Mouse (Mus musculus): ENCODE data around the gene Pla2g4a. TPM values are rescaled to one million over a fixed set of nuclear protein-coding genes. Genes with fewer than 3 reads are reported as not detected.

The Pla2g4a gene
- polyA plus RNA-seq, 1 experiment = 1.0 TPM

GRCm38 (mm10) chr1:149854867-149855266 lies 106.2 kb downstream of the Pla2g4a start:
- Histone ChIP-seq H3K27ac (ENCODE audit: control insufficient read depth, insufficient read depth, low read depth, low read length) (no peak overlapping the region), H3K27me3 (ENCODE audit: control insufficient read depth, insufficient read depth, low read length) (no peaks in the 10 kb centered on the region), H3K36me3 (ENCODE audit: control insufficient read depth, insufficient read depth, low read length) (no peaks in the 10 kb centered on the region), H3K4me3 (ENCODE audit: control insufficient read depth, low read depth, low read length) (no peak overlapping the region), H3K4me1 (ENCODE audit: control insufficient read depth, insufficient read depth, low read length) (no peaks in the 10 kb centered on the region)
- no peak for TF ChIP-seq CTCF (IDR thresholded peaks at IDR 0.05; ENCODE audit: control insufficient read depth, insufficient read depth, insufficient replicate concordance, low read depth, low read length)
- no peak for TF ChIP-seq POLR2A (IDR thresholded peaks at IDR 0.05; ENCODE audit: control insufficient read depth, low read depth, low read length)

GRCm38 (mm10) chr1:149846655-149847054 lies 114.4 kb downstream of the Pla2g4a start:
- Histone ChIP-seq H3K27ac (ENCODE audit: control insufficient read depth, insufficient read depth, low read depth, low read length) (no peak overlapping the region), H3K4me1 (ENCODE audit: control insufficient read depth, insufficient read depth, low read length) (no peaks in the 10 kb centered on the region), H3K36me3 (ENCODE audit: control insufficient read depth, insufficient read depth, low read length) (no peaks in the 10 kb centered on the region), H3K4me3 (ENCODE audit: control insufficient read depth, low read depth, low read length) (no peak overlapping the region), H3K27me3 (ENCODE audit: control insufficient read depth, insufficient read depth, low read length) (no peaks in the 10 kb centered on the region)
- TF ChIP-seq POLR2A (IDR thresholded peaks at IDR 0.05; ENCODE audit: control insufficient read depth, low read depth, low read length) = no peak
- TF ChIP-seq CTCF (IDR thresholded peaks at IDR 0.05; ENCODE audit: control insufficient read depth, insufficient read depth, insufficient replicate concordance, low read depth, low read length) = no peak

GRCm38 (mm10) chr1:149841845-149842244 lies 119.2 kb downstream of the Pla2g4a start:
- H3K27ac ChIP-seq (ENCODE audit: control insufficient read depth, insufficient read depth, low read depth, low read length) = no peak overlapping the region
- no peaks in the 10 kb centered on the region for H3K4me1 ChIP-seq (ENCODE audit: control insufficient read depth, insufficient read depth, low read length)
- TF ChIP-seq POLR2A (IDR thresholded peaks at IDR 0.05; ENCODE audit: control insufficient read depth, low read depth, low read length) (no peak), CTCF (IDR thresholded peaks at IDR 0.05; ENCODE audit: control insufficient read depth, insufficient read depth, insufficient replicate concordance, low read depth, low read length) (no peak)

GRCm38 (mm10) chr1:149840961-149841416 lies 120.1 kb downstream of the Pla2g4a start:
- TF ChIP-seq CTCF (IDR thresholded peaks at IDR 0.05; ENCODE audit: control insufficient read depth, insufficient read depth, insufficient replicate concordance, low read depth, low read length) = no peak
- no peak for TF ChIP-seq POLR2A (IDR thresholded peaks at IDR 0.05; ENCODE audit: control insufficient read depth, low read depth, low read length)
- no peaks in the 10 kb centered on the region for H3K27me3 ChIP-seq (ENCODE audit: control insufficient read depth, insufficient read depth, low read length)
- no peak overlapping the region for H3K4me3 ChIP-seq (ENCODE audit: control insufficient read depth, low read depth, low read length)
- H3K27ac ChIP-seq (ENCODE audit: control insufficient read depth, insufficient read depth, low read depth, low read length) = no peak overlapping the region
- no peaks in the 10 kb centered on the region for H3K4me1 ChIP-seq (ENCODE audit: control insufficient read depth, insufficient read depth, low read length)
- no peaks in the 10 kb centered on the region for H3K36me3 ChIP-seq (ENCODE audit: control insufficient read depth, insufficient read depth, low read length)

More at GRCm38 (mm10) chr1:149841845-149842244, 119.2 kb downstream of the Pla2g4a start:
- Histone ChIP-seq H3K27me3 (ENCODE audit: control insufficient read depth, insufficient read depth, low read length) (no peaks in the 10 kb centered on the region), H3K4me3 (ENCODE audit: control insufficient read depth, low read depth, low read length) (no peak overlapping the region), H3K36me3 (ENCODE audit: control insufficient read depth, insufficient read depth, low read length) (no peaks in the 10 kb centered on the region)

- no peaks in the 10 kb centered on the region for H3K36me3 ChIP-seq (ENCODE audit: control insufficient read depth, insufficient read depth, low read length)
- no peaks in the 10 kb centered on the region for H3K4me1 ChIP-seq (ENCODE audit: control insufficient read depth, insufficient read depth, low read length)
- TF ChIP-seq POLR2A (IDR thresholded peaks at IDR 0.05; ENCODE audit: control insufficient read depth, low read depth, low read length) (no peak), CTCF (IDR thresholded peaks at IDR 0.05; ENCODE audit: control insufficient read depth, insufficient read depth, insufficient replicate concordance, low read depth, low read length) (no peak)
- H3K27ac ChIP-seq (ENCODE audit: control insufficient read depth, insufficient read depth, low read depth, low read length) = no peak overlapping the region
- H3K4me3 ChIP-seq (ENCODE audit: control insufficient read depth, low read depth, low read length) = no peak overlapping the region
- no peaks in the 10 kb centered on the region for H3K27me3 ChIP-seq (ENCODE audit: control insufficient read depth, insufficient read depth, low read length)
These were observed 120.7 kb downstream of the Pla2g4a start for GRCm38 (mm10) chr1:149840312-149840930.

GRCm38 (mm10) chr1:149836496-149836895 lies 124.6 kb downstream of the Pla2g4a start:
- no peaks in the 10 kb centered on the region for H3K27me3 ChIP-seq (ENCODE audit: control insufficient read depth, insufficient read depth, low read length)
- no peaks in the 10 kb centered on the region for H3K36me3 ChIP-seq (ENCODE audit: control insufficient read depth, insufficient read depth, low read length)
- TF ChIP-seq POLR2A (IDR thresholded peaks at IDR 0.05; ENCODE audit: control insufficient read depth, low read depth, low read length) (no peak), CTCF (IDR thresholded peaks at IDR 0.05; ENCODE audit: control insufficient read depth, insufficient read depth, insufficient replicate concordance, low read depth, low read length) (no peak)

GRCm38 (mm10) chr1:149833876-149834275 lies 127.2 kb downstream of the Pla2g4a start:
- H3K4me1 ChIP-seq (ENCODE audit: control insufficient read depth, insufficient read depth, low read length) = no peaks in the 10 kb centered on the region
- no peak overlapping the region for H3K4me3 ChIP-seq (ENCODE audit: control insufficient read depth, low read depth, low read length)
- H3K27ac ChIP-seq (ENCODE audit: control insufficient read depth, insufficient read depth, low read depth, low read length) = no peak overlapping the region
- no peaks in the 10 kb centered on the region for H3K27me3 ChIP-seq (ENCODE audit: control insufficient read depth, insufficient read depth, low read length)
- H3K36me3 ChIP-seq (ENCODE audit: control insufficient read depth, insufficient read depth, low read length) = no peaks in the 10 kb centered on the region
- TF ChIP-seq CTCF (IDR thresholded peaks at IDR 0.05; ENCODE audit: control insufficient read depth, insufficient read depth, insufficient replicate concordance, low read depth, low read length) (no peak), POLR2A (IDR thresholded peaks at IDR 0.05; ENCODE audit: control insufficient read depth, low read depth, low read length) (no peak)

More at GRCm38 (mm10) chr1:149836496-149836895, 124.6 kb downstream of the Pla2g4a start:
- Histone ChIP-seq H3K4me3 (ENCODE audit: control insufficient read depth, low read depth, low read length) (no peak overlapping the region), H3K27ac (ENCODE audit: control insufficient read depth, insufficient read depth, low read depth, low read length) (no peak overlapping the region), H3K4me1 (ENCODE audit: control insufficient read depth, insufficient read depth, low read length) (no peaks in the 10 kb centered on the region)
